Mouse (Mus musculus) heart, postnatal 10 days (tissue): ENCODE results near the gene Zdhhc3. TPM values are rescaled to one million over a fixed set of nuclear protein-coding genes. Genes with fewer than 3 reads are reported as not detected.
A peak's percentile ranks its signal among the peaks of the same experiment; 100 is the strongest.

Source experiments
- DNase-seq, 2 experiments: peaks; one replicate each; pipeline ENCODE4 v3.0.0; 2021
- intact Hi-C: fragments of 180-260 bp; cut with DNase I; formaldehyde crosslinking; loops from one replicate; pipeline ENCODE4 v1.15.1; 2025
- total RNA-seq, 2 experiments: library from RNA; stranded (reverse); gene quantifications; 2 replicates each; pipeline ENCODE4 v1.2.3; 2021

The Zdhhc3 gene
- 10 to 100 TPM; 50.7 to 53.5 TPM for total RNA-seq

DNA sequence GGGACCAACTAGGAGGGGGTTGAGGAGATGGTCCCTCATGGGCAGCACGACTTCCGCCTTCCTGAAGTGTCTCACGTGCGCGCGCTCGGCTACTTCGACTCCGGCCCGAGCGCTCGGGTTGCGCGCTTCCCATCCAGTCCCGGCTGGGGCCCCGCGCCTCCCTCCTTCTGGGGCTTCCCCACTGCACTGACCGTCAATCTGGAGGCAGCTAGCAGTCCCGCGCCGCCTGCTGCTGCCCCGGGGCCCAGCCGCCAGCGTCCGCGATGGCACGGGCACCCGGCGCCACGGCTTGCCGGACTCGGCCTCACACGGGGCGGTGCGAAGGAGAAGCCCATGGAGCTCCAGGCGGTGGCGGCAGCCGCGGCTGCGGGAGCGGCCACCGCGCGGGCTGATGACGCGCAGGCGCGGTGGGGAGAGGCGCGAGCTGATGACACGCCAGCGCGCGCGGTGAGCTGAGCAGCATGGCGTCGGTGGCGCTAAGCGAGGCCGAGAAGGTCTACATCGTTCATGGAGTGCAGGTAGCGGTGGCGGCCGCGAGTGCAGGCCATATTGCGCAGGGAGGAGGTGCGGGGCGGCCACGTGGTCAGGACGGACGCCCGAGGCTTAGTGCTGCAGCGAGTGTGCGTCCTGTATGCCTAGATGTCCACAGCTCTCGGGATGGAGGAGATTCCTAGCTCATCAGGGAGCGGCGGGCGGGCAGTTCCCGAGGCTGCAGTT, at the start of gene Zdhhc3, which contains the start of gene Exosc7:
Gene Zdhhc3 (minus strand): TSS at position 401 of the 717 bp plus-strand sequence.
Gene Exosc7 (plus strand): TSS at position 411 of the 717 bp plus-strand sequence.
- peak; percentile 92 for DNase-seq
- intact Hi-C loops = loop anchor here (5.0 kb wide), 1 partner anchor 91 kb away; the partner anchor contains the start of gene Tmem42

DNA sequence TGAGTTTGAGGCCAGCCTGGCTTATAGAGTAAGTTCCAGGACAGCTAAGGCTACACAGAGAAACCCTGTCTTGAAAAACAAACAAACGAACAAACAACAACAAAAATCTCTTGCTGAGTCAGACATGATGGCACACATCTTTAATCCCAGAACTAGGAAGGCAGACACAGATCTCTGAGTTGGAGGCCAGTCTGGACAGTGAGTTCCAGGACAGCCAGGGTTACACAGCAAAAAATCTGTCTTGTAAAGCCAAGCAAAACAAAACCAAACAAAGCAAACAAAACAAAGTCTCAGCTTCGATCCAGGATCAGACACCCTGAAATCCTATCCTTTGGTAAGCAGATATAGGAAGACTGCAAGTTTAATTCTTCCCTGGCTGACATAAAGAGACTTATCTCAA, 48.8 kb upstream of the Zdhhc3 start:
- intact Hi-C loops = no loop called here
- no peak for DNase-seq

GRCm38 (mm10) chr9:123159330-123159729, 46.3 kb upstream of the Zdhhc3 start:
- peak; percentile 83 to 88 for DNase-seq
- intact Hi-C loops = loop anchor here (1.0 to 5.0 kb wide), 3 partner anchors 94 to 348 kb away; no protein-coding TSS in a partner anchor

- DNase-seq = peak in 1 of 2 experiments; percentile 45
- intact Hi-C loops = loop anchor here (2.0 to 5.0 kb wide), 2 partner anchors 283 to 349 kb away; no protein-coding TSS in a partner anchor
These were observed 45.3 kb upstream of the Zdhhc3 start for GRCm38 (mm10) chr9:123158125-123158836.

GRCm38 (mm10) chr9:123157699-123158098, 44.7 kb upstream of the Zdhhc3 start:
- intact Hi-C loops = loop anchor here (2.0 to 5.0 kb wide), 2 partner anchors 283 to 350 kb away; no protein-coding TSS in a partner anchor
- DNase-seq = peak in 1 of 2 experiments; percentile 34

DNA sequence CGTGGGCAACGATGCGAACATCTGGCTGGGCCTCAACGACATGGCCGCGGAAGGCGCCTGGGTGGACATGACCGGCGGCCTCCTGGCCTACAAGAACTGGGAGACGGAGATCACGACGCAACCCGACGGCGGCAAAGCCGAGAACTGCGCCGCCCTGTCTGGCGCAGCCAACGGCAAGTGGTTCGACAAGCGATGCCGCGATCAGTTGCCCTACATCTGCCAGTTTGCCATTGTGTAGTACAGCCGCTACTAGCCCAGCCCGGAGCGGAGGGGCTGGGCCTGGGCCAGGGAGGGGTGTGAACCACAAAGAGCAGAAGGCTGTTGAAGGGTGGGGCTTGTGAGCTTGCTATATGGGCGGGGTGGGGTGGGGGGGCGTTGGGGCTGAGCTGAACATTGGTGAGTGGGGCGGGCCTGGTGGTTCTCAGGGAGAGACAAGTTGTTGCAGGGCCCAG, 43.9 kb upstream of the Zdhhc3 start:
- peak; percentile 75 to 80 for DNase-seq
- intact Hi-C loops = loop anchor here (5.0 kb wide), 1 partner anchor 350 kb away; no protein-coding TSS in a partner anchor

- DNase-seq = peak; percentile 64 to 66
- intact Hi-C loops = loop anchor here (5.0 kb wide), 1 partner anchor 364 kb away; no protein-coding TSS in a partner anchor
These were observed 40.1 kb upstream of the Zdhhc3 start for GRCm38 (mm10) chr9:123153121-123153520.

DNA sequence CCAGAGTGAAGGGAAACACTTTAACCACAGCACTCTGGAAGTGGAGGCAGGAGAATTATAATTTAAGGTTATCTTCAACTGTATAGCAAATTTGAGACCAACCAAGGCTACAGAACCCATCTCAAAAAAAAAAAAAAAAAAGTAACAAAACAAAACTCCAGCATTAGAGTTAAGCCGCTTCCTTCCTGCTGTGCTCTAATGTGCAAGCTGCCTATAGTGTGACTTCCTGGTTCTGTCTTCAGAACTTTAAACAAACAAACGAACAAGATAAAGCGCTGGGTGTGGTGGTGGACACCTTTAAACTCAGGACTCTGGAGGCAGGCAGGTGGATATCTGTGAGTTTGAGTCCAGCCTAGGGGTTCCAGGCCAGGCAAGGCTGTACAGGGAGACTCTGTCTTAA, 39.0 kb upstream of the Zdhhc3 start:
- DNase-seq = no peak
- intact Hi-C loops = loop anchor here (5.0 kb wide), 1 partner anchor 365 kb away; no protein-coding TSS in a partner anchor

DNA sequence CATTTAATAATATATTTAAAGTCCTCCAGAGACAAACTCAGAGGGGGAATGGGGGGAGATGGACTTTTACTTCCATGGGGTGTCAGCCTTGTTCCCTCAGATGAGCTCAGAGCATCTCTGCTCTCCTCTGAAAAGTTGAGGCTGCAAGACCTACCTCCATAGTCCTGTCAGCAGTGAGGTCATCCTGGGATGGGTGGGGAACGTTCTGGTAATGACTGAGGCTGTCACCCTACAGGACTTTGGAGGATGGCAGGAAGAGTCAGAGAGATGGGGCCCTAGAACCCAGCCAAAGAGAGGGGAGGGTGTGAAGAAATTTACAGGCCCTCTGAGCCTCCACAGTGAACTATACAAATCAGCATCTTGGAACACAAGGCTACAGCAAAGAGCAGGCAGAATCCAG, 38.6 kb upstream of the Zdhhc3 start:
- DNase-seq = peak in 1 of 2 experiments; percentile 40
- intact Hi-C loops = loop anchor here (5.0 kb wide), 1 partner anchor 366 kb away; no protein-coding TSS in a partner anchor

DNA sequence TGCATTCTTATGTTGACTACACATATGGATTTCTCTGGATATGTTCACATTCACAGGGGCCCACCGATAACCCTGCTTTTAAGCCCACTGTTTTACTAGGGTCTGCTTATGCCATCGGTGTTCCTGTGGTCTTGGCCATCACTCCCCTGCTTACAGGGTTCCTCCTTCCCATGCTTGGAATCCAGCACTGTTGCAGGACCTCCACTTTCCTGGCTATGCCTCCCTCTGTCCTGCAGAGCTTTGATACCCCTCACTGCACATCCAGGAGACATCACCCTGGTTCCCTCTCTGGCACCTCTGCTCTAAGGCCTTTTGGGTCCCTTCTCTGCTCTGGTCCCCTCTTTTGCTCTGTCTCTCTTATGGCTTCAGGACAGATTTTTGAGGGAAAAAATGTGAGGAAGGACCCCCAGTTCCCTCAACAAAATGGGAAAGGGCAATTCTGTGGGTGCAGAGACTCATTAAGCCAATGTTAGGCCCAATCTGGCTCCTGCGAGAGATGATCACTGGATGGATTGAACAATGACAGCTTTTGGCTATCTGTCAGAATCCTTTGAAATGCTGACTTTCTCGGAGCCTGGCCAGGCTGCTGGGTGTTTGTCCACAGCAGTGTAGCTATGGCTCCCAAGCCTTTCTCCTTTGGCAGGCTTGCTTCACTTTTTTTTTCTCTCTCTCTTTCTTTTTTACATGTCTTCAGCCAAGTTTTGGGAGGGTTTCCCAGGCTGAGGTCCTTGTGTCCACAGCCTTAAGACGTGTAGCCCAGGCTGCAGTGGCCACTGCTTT, 37.4 kb upstream of the Zdhhc3 start, which contains the start of gene Clec3b:
Gene Clec3b (plus strand): TSS at position 706 of the 780 bp plus-strand sequence.
- DNase-seq = peak; percentile 74 to 82
- intact Hi-C loops = loop anchor here (5.0 kb wide), 1 partner anchor 367 kb away; no protein-coding TSS in a partner anchor

DNA sequence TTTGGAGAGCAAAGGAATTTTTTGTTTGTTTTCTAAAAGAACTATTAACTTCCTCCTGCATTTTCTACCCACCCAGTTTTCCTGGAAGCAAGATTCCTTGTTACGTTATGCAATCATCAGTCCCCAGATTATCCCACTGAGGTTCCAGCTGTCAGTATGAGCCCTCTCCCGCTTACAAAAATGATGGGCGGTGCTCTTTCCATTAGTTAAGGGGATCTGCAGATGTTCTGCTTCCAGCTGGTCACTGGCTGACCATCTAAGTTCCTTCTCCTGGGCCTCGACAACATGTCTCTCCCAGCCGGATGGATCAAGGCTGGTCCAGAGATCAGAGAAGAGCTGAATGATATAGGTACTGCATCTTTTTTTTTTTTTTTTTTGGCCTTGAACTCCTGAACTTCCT, 35.4 kb upstream of the Zdhhc3 start:
- DNase-seq = peak; percentile 72 to 76
- intact Hi-C loops = no loop called here

DNA sequence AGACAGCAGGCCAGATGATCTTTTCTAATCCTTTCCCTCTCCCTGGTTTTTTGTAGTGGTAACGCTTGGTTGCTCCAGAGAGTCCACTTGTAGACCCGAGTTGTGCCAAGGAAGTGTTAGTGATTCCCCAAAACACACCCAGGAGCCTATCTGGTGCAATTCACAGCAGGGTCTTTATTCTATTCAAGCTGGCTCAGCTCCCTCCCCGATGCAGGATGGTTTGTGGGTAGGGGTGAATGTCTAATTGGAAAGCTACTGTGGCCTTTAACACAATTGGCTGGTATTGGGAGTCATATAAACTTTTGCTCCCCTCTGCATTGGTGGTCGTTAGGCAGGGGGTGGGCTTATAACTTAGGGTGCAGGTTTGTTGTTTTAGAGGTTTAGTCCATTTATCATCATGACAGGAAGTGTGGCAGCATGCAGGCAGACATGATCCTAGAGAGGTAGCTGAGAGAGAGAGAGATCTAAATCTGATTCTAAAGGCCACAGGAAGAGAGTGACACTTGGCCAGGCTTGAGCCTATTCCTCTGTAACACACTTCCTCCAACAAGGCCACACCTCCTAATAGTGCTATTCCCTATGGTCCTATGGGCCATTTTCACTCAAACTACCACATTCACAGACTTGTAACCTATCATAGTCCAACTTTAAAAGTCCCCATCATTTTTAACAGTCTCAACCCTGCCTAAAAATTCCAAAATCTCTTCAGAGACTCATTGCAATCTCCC, 27.0 kb upstream of the Zdhhc3 start:
- intact Hi-C loops = no loop called here
- DNase-seq = no peak

DNA sequence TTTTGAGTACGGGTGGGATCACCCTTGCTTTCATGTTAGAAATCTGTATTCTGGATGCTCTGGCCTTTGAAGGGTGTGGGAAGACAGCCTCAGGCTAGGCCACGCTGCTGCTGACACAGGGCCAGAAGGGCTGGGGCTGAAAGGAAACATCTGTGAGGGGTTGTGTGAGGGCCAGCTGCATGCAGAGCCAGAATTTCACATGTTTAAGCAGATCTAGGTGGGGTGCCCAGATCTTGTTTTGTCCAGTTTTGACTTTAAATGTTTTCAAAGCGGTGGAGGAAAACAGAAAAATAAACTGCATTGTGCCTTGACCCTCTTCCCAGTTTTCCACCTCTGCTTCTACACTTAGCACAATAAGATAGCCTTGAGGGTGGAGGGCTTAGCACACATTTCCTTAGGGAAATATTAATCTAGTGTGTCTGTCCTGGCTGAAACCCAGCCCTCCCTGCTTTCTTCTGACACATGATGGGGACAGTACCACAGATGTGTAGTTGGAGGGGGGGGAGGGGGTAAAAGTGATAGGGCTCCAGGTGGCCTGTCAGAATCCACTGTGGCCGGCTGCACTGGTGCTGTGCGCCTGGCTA, 26.0 kb upstream of the Zdhhc3 start:
- peak; percentile 85 to 87 for DNase-seq
- intact Hi-C loops = no loop called here

DNA sequence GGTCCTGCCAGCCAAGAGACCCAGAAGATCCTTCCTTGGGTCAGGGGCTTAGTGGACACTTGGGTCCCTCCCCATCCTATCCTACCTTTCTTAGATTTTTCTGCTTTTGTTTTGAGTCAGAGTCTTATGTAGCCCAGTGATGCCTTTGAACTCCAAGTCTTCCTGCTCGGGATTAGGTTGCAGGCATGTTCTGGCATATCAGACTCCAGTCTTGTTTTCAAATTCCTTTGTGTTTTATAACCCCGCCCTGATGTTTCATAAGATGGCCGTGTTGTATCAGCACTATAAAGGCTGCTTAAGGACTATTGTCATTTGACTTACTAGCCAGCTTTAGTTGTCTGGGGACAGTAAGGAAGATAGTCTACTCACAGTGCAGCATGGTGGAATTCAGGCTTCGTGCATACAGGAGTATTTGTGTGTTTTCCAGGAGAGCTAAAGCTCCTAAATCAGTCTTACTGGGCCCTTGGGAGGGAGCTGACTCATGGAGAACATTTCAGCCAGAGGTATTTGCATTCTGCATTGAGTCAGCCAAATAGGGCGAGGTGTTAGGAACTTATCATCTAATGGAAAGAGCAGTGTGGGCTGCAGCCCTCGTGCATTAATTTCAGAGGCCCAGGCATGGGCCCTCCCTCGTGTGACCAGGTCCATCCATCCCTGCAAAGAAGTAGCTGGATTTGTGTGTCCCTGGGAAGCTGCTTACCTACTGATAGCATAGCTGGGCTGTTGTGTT, 24.1 kb upstream of the Zdhhc3 start:
- peak; percentile 51 to 61 for DNase-seq
- intact Hi-C loops = no loop called here

DNA sequence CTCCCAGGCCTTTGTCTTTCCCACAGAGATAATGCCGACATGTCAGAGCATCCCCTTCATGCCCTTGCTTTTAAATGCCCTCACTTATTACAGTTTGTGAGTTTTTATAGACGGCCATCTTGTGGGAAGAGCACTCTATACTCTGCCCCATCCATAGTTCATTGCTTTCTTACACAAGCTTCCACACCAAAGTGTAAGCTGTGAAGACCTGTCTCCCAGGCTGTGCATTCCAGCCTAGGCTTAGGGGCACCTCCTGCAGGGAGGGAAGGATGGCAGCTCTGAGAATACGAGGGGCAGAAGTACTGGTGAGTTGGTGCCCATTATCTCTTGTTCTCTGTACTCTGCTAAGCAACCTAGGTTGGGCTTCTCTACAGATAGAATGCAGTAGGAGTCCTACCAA, 20.0 kb upstream of the Zdhhc3 start:
- no peak for DNase-seq
- intact Hi-C loops = no loop called here

- intact Hi-C loops = no loop called here
- DNase-seq = no peak
These were observed 14.7 kb upstream of the Zdhhc3 start for GRCm38 (mm10) chr9:123127663-123128062.

GRCm38 (mm10) chr9:123124413-123124981, 11.5 kb upstream of the Zdhhc3 start:
- DNase-seq = no peak
- intact Hi-C loops = no loop called here
